Mouse (Mus musculus): ENCODE measurements around the gene Fam209. TPM values are rescaled to one million over a fixed set of nuclear protein-coding genes. Genes with fewer than 3 reads are reported as not detected.

Fam209 gene
- polyA plus RNA-seq (2015; fragmentation: Nextera tagmentation; extraction: Ambion mirVana) = 0.90 and 1.0 TPM in 2 replicates

DNA sequence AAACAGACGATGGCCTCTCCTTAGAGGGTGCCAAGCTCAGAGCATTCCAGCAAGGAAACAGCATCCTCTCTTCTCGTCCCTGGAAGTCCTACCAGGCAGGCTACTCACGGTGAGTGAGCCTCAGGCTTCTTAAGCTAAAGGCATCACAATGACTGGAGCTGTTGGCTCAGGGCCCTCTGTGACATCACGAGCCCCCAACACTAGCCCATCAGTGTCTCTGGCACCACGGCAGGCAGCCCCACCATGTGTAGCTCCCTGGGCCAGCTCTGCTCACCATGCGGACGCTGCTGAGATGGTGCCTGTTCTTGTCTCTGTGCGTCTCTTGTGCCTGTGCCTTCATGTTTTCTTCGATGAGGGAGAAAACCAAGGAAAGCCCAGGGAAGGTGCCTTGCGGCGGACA is at the start of gene Fam209:
Gene Fam209, plus strand, starts transcription at position 203 of the 400 bp plus-strand sequence.
- DNase-seq (ENCODE audit: low spot score) = no peak

DNA sequence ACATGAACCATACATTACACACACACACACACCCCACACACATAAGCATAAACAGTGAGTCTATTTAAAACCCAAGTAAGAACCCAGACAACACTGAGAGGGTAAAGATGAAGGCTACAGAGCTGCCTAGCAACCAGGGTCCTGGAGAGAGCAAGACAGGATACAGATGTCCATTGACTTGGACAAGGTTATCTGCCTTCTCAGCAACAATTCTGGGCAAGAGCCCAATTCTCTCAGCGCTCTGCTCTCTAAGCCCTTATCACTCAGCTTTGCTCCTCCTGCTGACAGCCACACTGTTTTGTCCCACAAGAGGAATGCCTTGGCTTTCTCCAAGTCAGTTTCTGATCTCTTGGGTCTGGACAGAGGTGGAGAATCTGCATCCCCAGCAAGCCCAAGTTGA is 41.7 kb upstream of the Fam209 start:
- no peak for DNase-seq (ENCODE audit: low spot score)

DNA sequence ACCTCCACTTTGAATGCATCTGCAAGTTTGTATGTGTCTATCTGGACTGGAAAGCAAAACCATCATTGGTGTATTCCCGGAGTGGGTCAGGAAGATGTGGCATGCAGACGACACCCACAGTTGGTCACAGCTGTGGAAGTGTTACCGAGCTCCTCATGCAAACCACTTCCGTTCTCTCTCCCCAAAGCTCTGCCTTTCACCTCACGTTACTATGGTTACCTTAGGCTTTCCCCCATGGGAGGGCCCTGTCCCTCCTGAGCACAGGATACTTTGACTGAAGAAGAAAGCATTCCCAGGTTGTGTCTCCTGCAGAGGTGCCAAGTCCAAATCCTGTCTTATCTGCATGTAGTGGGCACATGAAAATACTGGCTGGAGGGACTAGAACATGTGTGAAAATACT is 38.6 kb upstream of the Fam209 start:
- peak; percentile 93 for DNase-seq (ENCODE audit: low spot score)

DNA sequence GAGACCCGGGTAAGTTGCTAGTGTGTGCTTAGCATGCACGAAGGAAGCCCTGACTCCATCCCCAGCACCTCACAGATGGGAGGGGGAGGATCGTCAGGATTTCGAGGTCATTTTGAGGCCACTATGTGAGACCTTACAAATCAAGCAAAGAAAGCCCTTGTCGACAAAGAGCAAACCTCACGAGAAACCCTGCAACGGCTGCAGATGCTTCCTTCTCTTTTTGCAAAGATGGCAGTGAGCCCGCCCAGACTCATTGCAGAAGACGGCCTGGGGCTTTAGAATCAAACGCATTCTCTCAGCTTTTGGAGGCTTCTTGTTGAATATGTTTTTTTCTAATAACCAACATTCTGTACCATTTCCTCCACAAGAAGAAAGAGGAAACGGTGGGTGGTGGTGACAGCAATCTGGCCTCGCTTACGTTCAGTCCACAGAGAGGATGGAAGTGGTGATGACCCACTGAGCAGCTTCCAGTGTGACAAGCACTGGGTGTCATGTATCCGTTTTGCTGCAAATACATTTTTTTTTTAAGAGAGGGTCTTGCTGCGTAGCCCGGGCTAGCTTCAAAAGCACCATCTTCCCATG is 34.9 kb upstream of the Fam209 start:
- DNase-seq (ENCODE audit: low spot score) = peak; percentile 33

DNA sequence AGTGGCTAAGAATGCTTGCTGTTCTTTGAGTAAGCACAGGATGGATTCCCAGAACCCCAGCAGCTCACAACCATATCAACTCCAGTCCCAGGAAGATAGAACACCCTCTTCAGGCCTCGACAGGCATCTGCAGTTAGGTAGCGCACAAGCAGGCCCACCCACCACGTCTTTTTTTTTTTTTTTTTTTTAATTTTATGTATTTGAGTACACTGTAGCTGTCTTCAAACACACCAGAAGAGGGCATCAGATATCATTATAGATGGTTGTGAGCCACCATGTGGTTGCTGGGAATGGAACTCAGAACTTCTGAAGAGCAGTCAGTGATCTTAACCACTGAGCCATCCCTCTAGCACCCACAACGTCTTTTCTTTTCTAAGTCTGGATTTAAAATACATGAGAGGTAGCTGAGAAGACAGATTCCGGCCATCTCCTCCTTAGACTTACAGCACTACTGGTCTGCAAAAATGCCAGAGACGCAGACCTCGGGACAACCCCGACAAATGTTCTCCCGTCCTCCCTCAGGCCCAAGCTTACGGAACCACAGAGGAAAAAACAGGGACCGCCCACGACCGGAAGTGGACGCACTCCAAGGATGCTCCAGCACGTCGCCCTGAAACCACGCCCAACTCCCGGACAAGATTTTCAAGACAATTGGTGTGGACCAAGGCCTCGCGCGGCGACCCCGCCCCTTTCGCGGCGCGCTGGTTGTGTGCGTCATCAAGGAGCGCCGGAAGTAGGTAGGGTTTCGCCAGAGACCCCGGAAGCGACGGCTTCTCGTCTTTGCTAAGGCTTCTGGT is 32.3 kb upstream of the Fam209 start, which contains the start of gene Rtf2:
Gene Rtf2, plus strand, starts transcription at position 714 of the 797 bp plus-strand sequence.
- DNase-seq (ENCODE audit: low spot score) = peak; percentile 93

DNA sequence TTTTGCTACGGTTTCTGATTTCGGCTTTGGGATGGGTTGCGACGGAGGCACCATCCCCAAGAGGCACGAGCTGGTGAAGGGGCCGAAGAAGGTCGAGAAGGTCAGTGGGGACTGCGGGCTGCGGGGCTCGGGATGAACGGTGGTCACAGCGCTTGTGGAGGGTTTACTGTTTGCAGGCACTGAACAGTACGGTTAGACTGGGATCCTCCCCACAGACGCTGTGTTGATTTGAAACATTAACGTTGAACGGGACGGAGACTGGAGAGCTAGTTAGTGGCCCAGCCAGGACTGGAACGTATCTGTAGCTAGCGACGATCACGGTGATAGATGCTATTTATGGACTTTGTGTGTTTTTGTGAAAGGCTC is 31.7 kb upstream of the Fam209 start:
- no peak for DNase-seq (ENCODE audit: low spot score)

DNA sequence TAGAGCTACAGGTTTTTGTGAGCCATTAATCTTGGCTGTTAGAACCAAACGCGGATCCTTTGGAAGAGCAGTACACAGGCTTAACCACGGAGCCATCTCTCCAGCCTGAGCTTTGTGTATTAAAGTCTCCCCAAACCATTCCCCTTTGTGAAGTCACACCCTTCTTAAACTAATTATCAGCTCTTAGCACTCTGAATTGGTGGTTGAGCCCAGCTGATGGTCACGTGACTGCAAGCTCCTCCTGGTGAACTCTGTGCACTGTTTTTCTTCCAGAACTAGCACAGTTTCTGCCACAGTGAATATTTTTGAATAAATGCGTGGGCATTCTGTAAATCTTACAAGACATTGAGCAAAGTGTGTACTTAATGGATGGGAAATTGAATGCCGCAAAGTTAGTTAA is 31.1 kb upstream of the Fam209 start:
- no peak for DNase-seq (ENCODE audit: low spot score)

DNA sequence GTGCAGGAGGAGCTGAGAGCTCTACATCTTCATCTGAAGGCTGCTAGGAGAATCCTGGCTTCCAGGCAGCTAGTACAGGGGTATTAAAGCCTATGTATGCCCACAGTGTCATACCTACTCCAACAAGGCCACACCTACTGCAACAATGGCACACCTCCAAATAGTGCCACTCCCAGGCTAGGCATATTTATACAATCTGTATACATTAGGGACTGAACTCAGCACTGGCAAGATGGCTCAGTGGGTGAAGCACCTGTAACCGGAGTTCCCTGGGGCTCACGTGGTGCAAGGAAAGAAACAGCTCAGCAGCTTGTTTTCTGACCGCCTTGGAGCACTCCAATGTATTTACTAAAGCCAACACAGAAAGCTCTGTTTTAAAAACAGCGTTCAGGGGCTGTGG is 26.7 kb upstream of the Fam209 start:
- DNase-seq (ENCODE audit: low spot score) = no peak

DNA sequence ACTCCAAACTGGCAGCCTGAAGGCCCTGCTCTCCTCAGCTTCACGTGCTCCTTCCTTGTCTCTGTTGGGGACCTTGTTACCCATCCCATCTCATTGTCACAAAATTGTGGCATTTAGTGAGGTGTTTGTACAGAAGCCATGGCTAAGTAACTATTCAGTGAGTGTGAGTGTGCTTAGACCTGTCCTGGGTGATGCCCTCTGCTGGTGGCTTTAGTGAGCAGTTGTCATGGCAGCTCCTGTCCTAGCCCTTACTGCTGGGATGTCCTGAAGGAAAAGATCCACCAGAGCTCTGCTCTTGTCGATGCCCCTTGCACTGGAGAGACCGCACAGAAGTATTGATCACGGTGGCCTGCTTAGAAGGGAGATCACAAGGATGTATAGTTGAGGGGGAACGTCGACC is 25.0 kb upstream of the Fam209 start:
- DNase-seq (ENCODE audit: low spot score) = peak; percentile 47

DNA sequence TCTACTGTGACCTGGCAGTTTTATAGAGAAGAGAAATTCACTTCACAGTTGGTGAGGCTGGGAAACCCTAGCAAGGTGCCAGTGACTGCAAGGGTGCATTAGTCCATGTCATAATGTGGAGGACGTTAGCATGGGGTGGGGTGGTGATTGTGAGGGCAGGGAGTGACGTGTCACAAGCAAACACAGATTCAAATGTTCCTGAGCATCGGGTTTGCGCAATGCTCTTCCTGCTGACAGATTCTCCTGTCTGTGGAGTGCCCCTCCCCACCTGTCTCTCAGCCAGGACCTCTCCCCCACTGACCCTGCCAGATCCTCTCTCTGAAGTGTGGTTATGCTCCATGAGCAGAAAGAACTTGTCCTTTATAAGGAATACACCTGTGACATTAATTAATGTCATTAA is 24.0 kb upstream of the Fam209 start:
- no peak for DNase-seq (ENCODE audit: low spot score)

DNA sequence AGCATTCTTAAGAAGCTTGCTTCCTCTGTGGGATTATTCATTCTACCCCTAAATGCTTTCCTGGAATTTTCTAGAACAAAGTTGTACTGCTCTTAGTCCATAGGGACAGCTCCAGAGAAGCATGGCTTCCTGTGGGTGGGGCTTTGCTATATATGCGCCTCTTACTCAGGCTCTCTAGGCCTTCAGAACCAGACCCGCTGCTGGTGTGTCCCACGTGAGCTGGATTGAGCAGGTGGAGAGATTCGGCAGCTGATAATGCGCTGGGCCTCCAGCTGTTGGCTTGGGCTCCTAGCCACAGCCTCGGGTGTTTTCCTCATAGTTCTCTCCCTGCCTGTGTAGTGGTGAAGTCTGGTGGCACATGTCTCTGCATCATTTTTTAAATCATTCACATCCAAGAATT is 21.7 kb upstream of the Fam209 start:
- peak; percentile 61 for DNase-seq (ENCODE audit: low spot score)

DNA sequence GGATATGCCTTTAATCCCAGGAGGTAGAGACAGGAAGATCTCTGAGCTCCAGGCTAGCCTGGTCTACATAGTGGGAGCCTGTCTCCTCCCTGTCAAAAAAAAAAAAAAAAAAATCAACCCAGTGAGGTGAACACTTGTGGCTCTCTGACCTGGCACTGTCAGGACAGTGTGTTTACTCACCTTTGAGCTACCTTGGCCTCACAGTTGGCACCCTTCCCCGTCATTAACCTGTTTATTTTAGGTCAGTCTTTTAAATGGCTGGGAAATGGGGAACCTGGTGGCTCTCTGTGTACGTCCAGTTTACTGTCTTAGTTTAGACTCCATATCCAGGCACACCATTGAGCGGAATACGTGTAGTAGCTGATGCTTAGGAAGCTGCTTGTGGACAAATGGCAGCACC is 20.3 kb upstream of the Fam209 start:
- DNase-seq (ENCODE audit: low spot score) = no peak

DNA sequence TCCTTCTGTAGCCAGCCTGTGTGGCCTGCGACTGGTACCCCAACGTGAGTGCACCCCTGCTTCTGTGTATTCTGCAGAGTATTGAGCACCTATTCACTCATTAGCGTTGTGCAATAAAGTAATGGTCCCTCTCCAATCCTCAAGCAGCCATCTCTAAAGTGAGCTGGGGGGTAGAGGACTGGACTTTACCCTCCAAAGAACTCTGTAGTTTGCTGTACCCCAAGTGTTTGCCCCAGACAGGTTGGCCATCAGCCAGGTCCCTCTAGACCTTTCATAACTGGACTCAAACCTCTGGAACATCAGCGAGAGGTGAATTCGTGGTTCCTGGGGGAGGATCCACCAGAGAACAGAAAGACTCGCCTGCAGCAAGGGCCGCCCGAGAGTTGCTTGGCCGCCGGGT is 19.9 kb upstream of the Fam209 start:
- DNase-seq (ENCODE audit: low spot score) = no peak

DNA sequence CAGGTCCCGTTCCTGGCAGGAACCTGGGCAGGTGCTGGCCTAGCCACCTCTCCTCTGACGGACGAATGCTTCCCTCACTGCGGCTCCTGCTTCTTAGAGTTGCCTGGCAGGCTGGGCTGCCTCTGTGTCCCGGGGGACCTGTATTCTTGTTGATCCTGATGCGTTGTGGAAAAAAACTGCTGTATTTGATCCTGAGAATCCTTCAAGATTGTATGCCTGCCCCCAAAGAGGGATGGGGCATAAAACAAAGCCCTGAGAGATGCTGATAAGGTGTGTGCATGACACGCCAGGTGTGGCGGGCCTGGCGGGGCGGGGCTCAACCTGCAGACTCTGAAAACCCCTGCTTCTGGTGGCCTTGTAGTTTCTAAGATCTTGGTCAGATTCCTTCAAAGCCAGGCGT is 13.8 kb upstream of the Fam209 start, which contains the start of gene Gcnt7:
Gene Gcnt7, minus strand, starts transcription at position 101 of the 400 bp plus-strand sequence.
- no peak for DNase-seq (ENCODE audit: low spot score)

DNA sequence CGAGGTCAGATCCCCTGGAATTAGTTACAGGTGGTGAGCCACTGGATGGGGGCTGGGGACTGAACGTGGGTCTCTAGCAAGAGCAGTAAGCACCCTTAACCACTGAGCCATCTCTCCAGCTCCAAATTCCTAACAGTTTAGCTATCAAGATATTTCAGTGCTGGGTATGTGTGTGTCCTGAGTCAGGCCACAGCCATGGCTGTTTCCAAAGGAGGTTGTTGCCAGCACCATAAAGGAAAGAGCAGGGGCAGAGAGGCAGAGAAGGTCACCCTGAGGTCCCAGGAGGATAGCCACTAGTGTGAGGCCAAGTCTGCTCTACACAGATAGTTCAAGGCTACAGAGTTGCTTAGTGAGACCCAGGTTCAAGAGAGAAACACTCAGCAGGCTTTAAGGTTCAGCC is 11.7 kb upstream of the Fam209 start:
- DNase-seq (ENCODE audit: low spot score) = no peak

DNA sequence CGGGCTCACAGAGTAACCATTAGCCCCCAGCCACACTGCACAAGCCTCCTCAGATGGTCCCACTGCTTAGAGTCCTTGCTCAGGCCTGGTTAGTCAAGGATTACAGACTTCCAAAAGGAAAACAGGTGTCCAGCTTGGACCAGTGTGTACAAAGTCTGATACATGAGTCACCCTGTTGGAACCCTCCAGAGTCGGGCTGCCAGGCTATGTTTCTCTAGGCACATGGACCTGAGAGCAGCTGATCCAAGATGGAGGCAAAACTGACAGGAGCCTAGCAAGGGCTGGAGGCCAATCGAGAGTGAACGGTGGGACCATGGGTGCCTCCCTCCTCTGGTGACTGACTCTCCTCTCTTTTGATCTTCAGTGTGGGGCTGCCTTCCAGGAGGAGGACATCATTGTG is 9.5 kb upstream of the Fam209 start:
- DNase-seq (ENCODE audit: low spot score) = no peak

DNA sequence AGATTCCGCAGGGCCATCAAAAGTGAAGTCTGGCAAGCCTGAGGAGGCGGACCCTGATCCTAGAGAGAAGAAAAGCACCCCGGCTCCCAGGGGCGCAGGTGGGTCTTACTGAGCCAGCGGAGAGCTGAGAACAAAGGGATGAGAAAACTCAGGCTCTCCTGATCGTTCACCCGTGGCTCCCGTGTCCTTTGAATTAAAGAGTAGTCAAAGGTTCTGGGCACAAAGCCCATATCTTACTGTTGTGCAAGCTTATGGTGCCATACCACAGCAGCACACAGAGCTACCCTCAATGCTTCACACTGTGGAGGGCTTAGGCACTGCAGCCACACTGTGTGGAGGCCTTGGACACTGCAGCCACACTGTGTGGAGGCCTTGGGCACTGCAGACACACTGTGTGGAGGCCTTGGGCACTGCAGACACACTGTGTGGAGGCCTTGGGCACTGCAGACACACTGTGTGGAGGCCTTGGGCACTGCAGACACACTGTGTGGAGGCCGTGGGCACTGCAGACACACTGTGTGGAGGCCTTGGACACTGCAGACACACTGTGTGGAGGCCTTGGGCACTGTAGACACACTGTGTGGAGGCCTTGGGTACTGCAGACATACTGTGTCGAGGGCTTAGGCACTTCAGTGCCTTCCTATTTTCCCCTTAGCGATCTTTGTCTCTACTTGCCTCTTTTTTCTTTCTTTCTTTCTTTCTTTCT is 5.7 kb upstream of the Fam209 start:
- no peak for DNase-seq (ENCODE audit: low spot score)

DNA sequence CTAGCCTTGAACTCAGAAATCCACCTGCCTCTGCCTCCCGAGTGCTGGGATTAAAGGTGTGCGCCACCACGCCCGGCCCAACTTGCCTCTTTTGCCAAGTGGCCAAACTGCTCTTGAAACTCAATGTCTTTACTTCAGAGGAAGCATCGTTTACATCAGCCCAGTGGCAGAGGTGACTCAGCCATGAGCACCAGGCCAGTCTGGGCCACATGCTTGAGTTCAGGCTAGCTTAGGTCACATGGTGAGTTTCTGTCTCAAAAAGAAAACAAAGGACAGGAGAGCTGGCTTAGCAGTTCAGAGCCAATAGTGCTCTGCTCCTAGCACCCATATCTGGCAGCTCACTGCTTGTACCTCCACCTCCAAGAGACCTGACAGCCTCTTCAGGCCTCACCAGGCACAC is 5.1 kb upstream of the Fam209 start:
- DNase-seq (ENCODE audit: low spot score) = no peak

DNA sequence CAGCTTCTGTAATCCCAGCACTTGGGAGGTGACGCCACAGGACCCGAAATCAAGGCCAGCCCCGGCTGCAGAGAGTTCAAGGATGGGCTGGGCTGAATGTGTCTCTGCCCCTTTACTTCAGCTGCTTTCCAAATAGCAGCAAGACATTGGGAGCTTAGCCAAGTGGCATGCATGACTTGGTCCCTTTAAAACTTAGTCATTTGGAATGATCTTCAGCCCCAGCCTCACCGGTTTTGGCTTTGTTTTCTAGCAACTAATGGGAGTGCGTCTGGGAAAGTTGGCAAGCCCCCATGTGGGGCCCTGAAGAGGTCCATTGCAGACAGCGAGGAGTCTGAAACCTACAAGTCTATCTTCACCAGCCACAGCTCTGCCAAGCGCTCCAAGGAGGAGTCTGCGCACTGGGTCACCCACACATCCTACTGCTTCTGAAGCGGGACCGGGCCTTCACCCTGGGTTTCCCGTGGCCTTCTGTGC is 3.9 kb upstream of the Fam209 start:
- no peak for DNase-seq (ENCODE audit: low spot score)

DNA sequence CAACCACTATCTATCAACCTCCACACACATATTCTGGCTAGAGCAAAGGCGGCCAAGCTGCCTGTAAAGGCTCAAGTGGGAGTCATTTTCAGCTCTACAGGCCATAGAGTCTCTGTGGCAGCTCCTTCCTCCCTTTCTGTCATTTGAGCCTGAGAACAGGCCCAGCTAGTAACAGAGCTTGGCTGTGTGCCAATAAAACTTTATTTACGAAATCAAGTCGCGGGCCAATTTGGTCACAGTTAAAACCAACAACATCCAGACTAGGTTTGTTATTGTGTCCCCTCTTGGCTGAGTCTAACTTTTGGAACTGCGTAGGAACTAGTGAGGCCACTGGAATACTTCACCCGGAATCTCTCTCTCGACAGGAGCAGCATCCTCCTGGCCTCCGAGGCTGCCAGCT is 1.3 kb downstream of the Fam209 start:
- DNase-seq (ENCODE audit: low spot score) = no peak

DNA sequence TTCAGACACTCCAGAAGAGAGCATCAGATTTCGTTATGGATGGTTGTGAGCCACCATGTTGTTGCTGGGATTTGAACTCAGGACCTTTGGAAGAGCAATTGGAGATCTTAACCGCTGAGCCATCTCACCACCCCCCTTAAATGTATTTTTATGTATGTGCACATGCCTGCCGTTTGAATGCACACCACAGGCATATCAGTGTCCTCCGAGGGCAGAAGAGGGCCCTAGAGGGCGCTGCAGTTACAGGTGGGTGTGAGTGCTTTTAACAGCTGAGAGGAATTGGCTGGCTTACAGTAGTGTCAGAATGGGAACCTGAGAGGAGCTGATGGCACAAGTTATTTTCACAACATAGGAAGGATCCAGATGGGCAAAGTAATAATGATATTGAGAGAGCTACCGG is 2.6 kb downstream of the Fam209 start:
- DNase-seq (ENCODE audit: low spot score) = peak; percentile 69

DNA sequence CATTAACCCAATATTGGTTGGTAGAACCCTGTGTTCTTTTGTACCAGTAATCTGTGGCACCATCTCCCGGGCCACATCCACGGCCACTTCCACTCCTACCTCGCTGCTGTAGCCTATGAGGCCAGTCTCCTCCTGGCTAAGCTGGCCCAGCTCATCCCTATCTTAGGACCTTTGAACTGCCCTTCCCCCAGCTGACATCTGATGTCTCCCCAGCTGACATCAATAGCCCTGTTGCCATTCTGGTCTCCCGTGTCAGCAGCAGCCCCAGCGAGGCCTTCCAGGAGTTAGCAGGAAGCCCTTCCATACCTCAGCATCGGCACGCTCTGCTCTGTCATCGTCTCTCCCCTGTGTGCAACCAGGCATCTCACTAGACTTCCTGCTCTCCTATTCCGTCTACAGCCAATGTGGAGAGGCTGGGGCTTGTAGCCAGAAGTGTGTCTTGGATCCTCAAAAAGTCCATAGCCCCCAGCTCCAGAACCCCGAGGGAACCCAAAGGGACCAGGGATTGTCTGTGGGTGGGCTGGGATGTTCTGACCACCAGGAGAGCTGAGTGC is 4.5 kb downstream of the Fam209 start:
- no peak for DNase-seq (ENCODE audit: low spot score)
